Mouse (Mus musculus) B cell, adult 2 months (primary cell): ENCODE data around the gene Klk7.

Experiments used
- DNase-seq, 2 experiments: peaks; one replicate each; pipeline ENCODE4 v3.0.0; 2022

The Klk7 gene

DNA sequence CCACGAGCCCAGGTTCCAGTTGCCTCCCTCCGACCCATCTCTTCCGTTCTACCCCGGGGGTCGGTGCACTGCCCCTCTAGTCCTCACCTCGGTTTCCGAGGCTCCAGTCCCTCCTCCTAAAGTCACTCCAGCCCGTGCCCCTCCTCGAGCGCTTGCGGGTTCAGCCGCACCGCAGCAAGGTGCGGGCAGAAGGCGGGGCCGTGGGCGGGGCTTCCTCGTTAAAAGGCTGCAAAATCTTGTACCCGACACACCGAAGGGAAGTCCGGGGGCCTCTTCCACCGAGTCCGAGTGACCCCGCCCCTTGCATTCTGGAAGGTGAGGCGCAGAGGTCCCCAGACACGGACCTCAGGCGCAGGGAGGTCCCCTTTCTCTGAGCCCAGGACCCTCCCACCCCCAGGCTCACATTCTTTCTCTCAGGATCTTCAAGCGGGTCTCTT, 13.7 kb upstream of the Klk7 start, which contains the start of gene Klk8:
Klk8 (plus strand) TSS at position 245 of the 437 bp plus-strand sequence.
- peak; percentile 38 to 40 for DNase-seq

DNA sequence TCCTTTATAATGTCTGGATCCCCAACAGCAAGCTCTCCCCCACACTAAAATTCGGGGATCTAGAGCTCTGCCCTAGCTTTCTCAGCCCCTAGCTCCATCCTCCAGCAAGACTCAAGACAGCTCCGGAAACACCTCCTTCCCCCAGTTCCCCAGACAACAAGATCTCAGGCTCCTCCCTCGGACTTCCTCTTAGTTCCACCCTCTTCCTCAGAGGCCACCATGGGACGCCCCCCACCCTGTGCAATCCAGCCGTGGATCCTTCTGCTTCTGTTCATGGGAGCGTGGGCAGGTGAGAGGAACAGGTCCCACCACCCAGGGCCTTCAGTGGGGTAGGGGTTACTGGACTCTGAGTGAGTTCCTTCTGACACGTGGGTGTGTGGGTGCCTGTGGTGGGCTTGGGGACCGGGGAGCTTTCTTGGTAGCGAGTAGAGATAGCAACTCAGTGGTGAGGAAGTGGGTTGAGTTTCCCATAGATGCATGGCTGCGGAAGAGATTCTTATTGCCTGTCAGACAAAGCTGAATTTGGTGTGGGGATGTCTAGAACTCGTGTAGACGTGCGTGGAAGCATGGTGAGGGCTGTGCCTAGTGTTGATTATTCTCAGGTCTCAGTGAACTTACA, 13.1 kb upstream of the Klk7 start:
- DNase-seq = peak in 1 of 2 experiments; percentile 1

DNA sequence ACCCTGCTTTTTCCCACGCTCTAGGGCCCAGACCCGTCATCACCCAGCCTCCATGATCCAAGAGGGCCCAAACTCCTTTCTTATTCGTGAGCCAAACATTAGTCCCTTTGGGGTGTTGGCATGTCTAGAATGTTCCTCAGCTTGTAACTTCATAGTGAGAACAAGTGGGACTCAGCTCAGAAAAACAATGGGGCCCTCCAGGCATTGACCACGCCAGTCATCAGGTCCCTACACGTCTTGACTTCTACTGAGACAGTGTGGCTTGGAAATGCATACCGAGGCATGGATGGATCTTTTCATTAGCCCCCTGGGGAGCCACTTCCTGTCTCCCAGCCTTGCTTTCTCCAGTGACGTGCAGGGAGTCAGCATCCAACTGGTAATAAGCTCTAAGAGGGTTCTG, 11.2 kb upstream of the Klk7 start:
- no peak for DNase-seq

DNA sequence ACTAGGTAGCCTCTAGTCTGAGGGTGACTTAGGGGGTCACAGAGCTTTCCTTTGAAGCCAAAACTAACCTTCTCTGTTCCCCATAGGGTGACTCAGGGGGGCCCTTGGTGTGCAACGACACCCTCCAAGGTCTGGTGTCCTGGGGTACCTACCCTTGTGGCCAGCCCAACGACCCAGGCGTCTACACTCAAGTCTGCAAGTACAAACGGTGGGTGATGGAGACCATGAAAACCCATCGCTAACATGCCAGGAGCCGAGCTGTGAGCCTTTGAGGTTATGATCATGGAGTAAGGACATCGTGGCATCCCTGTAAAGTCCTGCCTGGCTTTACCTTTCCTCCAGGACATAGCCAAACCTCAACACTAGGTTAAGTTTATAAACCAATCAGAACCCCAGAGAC, 4.1 kb downstream of the Klk7 start:
- DNase-seq = no peak

DNA sequence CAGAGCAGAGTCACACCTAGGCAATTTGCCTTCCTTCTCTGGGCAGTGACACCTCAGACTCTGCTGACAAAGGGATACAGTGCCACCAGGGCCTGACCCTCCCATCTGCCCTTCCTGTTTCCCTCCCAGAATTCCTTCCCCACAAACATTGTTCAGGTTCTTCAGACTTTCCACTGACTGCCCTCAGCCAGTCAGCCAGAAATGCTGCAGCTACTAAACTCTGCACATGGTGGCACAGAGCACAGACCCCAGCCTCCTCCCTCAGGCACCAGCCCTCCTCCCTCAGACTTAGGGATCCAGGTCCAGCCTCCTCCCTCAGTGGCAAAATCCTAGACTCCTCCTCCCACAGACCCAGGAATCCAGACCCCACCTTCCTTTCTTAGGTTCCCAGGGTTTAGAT, 5.7 kb downstream of the Klk7 start:
- no peak for DNase-seq

DNA sequence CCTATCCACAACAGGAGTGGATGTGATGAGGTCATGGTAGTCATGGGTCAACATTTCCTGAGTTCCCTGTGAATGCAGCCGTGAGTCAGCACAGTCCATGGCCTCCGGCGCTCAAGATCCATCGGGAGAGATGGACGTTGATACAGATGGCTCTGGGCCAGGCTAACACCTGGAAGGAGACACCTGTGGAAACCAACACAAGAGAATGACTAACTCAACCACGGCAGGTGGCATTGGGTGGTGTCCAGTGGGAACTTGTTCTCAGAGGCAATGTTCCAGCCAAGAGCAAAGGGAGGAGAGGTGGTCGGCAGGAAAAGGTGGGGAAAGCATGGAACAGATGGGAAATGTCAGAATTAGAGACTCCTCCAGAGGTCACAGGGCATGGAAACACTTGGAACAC, 10.5 kb downstream of the Klk7 start:
- no peak for DNase-seq

DNA sequence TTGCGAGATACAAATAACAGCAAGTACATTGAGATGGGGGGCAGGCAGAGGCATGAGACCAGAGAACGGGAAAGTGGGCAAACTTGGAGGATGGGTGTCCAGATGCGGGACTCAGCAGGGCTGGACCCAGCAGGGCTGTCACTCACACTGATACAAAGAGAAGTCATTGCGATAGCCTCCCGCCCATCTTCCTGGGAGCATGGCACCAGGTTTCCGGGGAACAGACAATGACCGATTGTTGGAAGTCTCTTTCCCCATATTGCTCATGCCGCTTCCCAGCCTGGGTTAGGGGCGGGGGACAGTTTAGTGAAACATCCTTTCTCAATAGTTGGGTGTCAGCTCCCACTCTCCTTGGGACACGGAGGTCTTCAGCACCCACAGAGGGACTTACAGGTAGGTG, 13.1 kb downstream of the Klk7 start, which contains the start of gene Klk6:
Klk6 (plus strand) TSS at position 301 of the 400 bp plus-strand sequence.
- no peak for DNase-seq

DNA sequence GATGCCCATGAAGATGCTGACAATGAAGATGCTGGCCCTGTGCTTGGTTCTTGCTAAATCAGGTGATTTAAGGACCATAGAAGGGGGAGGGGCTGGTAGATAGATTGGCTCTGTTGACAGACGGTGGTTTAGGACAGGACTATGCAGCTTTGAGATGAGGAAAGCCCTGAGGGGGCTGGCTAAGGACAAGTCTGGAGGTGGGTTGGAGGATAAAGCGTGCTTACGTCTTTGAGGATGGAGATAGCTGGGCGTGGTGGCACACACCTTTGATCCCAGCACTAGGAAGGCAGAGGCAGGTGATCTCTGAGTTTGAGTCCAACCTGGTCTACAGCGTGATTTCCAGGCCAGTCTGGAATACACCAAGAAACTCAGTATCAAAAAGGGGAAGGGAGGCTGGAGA, 15.0 kb downstream of the Klk7 start:
- no peak for DNase-seq

DNA sequence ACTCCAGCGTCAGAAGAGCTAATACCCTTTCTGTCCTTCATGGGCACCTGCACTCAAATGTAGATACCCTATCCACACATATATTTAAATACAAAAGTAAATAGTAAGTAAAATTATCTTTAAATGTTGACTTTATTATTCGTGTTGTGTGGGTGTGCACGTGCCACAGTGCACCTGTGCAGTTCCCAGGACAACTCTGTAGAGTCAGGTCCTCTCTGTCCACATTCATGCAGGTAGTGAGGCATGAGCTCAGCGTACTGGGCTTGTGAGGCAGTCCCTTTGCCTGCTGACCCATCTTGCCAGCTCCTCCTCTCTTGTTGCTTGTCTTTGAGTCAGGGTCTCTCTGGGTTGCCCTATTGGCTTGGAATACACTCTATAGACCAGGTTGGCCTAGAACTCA, 16.6 kb downstream of the Klk7 start:
- DNase-seq = no peak

DNA sequence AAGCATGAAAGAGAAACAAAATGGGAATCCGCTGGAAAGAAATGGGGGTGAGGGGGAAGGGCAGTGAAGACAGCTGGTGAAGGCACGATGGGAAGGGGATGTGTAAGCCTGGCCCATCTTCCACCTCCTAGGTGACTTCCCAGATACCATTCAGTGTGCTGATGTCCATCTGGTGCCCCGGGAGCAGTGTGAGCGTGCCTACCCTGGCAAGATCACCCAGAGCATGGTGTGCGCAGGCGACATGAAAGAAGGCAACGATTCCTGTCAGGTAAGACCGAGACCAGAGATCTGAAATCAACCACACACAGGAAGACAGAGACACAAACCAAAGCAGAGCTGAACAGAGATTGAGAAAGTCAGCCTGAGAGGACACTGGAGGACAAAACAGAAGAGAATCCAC, 17.9 kb downstream of the Klk7 start:
- DNase-seq = no peak

DNA sequence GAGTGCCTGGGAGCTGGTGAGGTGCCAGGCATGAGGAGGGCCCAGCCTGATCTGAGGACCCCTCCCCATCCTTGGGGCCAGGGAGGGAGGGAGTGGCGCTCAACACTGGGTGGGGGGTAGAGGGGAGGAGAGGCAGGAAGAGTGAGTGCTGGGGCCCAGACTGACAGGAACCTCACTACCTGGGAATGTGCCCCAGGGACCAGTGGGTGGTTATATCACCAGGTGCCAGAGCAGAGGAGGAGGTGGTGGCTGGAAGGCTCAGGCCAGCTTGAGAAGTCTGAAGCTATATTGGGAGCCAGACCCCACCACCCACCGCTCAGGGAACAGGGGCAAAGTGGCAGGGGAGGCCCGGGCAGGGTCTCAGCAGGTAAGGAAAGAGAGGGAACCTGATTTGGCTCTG, 30.6 kb downstream of the Klk7 start, which contains the start of gene Klk5:
Klk5 (plus strand) TSS at position 271 of the 400 bp plus-strand sequence.
- no peak for DNase-seq

DNA sequence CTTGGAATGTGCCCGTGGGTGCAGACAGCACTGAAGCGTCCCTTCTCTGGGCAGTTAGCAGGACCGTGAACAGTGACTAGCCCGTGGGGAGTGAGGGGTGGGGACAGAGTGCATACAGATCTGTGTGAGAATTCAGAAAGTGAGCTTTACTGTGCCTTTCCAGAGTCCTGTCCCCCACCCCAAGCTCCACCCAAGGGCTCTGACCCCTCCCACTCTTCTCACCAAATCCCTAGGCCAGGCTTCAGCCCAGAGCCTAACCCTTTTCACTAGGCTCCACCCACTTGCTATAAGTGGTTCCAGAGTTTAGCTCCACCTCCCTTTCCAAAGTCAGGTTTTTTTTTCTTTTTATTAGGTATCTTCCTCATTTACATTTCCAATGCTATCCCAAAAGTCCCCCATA, 32.7 kb downstream of the Klk7 start:
- no peak for DNase-seq

DNA sequence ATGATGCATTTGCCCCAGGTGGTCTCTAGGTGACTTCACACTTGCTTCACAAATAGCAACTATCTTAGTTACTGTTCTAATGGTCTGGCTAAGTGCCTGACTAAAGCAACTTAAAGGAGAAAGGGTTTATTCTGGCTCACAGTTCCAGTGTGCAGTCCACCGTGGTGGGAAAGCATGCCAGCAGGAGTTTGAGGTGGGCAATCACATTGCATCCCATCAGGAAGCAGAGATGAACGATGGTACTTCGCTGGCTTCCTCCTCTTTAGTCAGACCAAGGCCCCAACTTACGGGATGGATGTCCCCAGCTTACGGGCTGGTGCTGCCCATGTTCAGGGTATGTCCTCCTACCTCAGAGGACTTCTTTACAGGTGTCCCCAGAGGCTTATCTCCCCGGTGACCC, 40.5 kb downstream of the Klk7 start:
- DNase-seq = no peak

DNA sequence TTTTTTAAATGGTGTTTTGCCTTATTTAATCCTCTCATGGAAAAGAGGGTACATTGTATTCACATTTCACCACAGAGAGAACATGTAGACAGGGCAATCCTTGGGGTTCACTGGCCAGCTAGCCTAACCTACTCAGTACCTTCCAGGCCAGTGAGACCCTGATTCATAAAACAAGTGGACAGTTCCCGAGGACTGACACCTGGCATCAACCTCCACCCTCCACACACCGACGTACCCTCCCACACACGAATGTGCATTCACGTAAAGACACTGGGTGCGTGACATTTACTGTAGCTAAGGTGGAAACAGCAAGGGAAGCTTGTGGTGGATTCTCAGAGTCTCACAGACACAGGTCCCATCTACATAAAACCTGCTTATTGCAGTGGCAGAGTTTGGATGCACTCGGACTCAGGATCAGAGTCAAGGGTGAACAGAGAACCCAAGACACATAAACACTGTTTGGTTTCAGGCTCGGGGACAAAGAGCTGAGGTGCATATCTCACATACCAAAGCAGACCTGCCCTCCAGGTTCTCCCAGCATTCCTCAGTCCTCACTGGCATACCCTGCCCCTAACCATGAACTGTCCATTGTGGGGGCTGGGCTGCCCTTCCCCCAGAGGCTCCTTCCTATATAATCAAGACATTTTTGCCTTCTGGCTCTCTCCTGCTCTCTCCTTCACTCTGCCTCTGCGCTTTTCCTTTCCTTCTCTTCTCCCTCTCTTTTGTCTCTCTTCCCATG, 43.7 kb downstream of the Klk7 start:
- DNase-seq = no peak

DNA sequence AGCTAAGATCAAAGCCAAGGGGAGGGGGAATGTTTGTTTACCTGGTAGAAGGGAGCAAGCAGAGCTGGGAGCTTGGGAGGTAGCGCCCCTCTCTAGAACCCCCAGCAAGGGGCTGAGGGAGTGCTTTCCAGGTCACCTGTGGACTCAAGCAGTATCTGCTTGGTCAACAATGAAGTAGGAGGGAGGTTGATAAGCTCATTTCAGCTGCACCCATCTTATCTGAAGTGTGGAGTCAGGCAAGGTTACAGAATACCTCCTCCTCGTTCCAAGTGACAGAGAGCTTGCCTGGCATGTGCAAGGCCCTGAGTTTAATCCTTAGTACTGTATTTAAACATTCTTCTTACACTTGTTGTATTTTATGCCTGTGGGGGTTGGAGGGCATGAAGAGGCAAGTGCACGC, 44.6 kb downstream of the Klk7 start:
- no peak for DNase-seq

DNA sequence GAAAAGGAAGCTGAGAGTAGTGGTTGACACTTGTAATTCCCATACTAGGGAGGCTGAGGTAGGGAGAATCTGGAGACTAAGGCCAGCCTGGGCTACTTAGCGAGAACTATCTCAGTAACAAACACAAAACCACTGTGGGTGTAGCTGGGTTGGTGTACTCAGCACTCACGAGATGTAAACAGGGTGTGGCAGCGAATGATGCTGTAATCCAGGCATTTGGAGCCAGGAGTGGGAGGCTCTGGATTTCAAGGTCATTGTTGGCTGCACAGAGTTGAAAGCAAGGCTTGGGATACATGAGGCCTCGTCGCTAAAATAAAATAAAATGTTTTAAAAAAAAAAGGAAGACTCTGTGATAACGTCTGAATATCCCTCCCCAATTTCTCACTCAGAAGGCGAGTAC, 45.2 kb downstream of the Klk7 start:
- no peak for DNase-seq

DNA sequence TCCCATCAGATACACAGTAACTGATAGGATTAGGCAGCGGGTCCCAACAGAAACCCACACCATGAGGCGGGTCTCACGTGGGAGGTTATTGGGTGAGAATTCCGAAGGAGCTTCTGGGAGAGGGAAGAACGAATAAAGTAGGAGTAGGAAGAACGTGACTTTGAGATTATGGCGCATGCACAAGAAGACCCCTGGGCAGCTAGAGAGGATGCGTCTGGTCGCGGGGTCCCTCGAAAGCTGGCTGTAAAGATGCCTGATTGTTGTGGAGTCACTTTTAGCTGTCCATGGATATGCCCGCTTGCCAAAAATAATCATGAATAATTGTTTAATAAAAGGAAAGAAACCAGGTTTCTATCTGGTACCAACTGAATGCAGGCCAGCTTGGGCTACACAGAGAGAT, 46.4 kb downstream of the Klk7 start:
- DNase-seq = no peak

DNA sequence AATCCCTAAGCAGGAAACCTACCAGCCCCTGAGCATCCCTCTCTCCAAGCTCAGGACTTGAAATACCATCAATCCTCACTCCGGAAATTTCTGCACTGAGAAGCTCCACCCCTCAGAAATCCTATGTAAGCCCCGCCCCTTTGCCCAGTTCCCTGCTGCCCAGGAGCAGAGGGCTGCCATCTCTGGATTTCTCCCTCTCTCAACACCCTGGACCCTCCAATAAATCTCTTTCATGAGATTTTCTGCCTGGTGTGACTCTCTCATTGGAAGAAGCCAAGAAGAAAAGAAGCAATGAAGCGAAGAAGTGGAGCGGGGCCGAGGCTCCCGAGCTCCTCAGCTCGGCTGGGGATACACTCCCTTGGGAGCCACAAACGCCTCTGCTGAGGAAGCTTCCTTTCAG, 49.3 kb downstream of the Klk7 start:
- no peak for DNase-seq
